Mouse (Mus musculus) lung, postnatal 0 days (tissue): ENCODE data around the gene Sumo3.

Experiments
- CTCF ChIP-seq: IDR thresholded peaks from 2 replicates; pipeline ENCODE4 v1.5.1; 2016; ENCODE audit warnings: antibody characterized with exemption, mild to moderate bottlenecking
- EP300 ChIP-seq: IDR thresholded peaks from 2 replicates; pipeline ENCODE4 v1.6.1; 2016; ENCODE audit warnings: antibody characterized with exemption, mild to moderate bottlenecking, control low read depth

DNA sequence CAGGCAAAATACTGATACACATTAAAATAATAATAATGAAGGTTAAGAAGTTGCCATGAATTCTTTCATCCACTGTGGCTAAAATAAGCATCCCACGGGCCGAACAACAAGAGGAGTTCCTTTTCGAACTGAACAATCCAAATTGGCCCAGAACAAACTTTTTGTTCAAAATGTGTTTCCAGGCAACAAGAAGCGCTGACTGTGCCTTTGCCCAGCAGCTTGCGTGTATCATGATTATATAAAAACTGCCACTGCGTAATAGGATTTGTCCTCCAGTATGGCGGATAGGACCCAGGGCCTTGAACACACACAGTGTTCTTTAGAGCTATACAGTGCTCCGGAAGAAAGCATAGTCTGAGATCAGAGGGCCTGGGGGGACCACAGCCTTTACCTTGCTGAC lies 2.7 kb downstream of the Sumo3 start:
- TF ChIP-seq CTCF (no peak), EP300 (no peak)
